Mouse (Mus musculus) megakaryocyte, embryonic 14.5 days (primary cell): ENCODE results near the gene Cyp2u1.

ENCODE experiments used
- FLI1 ChIP-seq: IDR thresholded peaks from 2 replicates; pipeline ENCODE4 v1.6.1; 2012; ENCODE audit warnings: low read length, inconsistent platforms, mixed read lengths
- GATA1 ChIP-seq: IDR thresholded peaks from 3 replicates; pipeline ENCODE4 v1.6.1; 2012; ENCODE audit warnings: mixed read lengths, low read length, inconsistent platforms, borderline replicate concordance

DNA sequence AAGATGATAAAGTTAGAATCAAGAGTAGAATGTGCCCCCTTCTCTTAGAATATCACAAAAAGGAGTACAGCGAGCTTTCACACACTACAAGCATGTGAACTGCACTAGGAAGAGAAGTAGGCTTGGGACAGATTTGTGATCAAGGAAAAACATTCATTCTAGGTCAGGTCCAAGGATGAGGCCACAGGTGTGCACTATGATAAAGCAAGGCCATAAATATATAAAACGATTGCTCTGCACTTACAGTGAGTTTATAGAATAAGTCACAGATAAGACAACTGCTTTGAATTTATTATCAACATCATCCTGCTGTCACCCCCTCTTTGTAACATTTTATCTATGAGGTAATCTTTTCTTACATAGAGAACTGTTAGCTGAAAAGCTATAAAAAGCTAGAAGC is 10.7 kb downstream of the Cyp2u1 start:
- TF ChIP-seq GATA1 = no peak
- TF ChIP-seq FLI1 = no peak
